ENCODE assay signal across 25 mouse cellular contexts in the genomic region with DNA sequence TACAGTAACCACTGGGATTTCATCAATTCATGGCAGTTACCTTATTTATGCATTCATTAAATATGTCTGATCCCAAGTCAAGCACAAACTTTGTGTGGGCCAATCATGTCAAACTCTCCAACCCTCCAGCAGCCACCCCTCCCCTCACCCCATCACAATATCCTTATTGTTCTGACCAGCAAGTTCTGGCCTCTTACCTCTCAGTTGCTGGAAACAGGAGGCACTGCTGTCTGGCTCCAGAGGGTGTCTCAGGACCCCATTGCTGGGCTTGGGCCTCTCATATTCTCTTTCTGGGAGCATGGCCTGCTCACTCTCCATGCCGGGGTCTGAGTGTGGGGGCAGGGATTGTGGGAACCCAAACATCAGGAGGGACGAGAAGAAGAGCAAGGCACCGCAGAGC.
DNase-seq lines count a peak whose midpoint lies in the region; ATAC-seq lines count a peak whose summit lies in the region.
"Had no signal": no experiment of that assay in that cellular context is flagged by ENCODE, and none has a peak within 500 bp of the region (broad histone marks: within the 10 kb centered on the region; RNA-seq: fewer than 3 reads in every experiment).

No protein-coding gene starts in this region.

- no peaks in the 10 kb centered on the region for H3K27me3 ChIP-seq in forebrain, embryonic 10.5 days (ENCODE audit: poor library complexity, severe bottlenecking)
- no peaks in the 10 kb centered on the region for H3K27me3 ChIP-seq in forebrain, embryonic 14.5 days (replicated peaks; ENCODE audit: control insufficient read depth, insufficient read depth, low read length)
- H3K27me3 ChIP-seq in embryonic facial prominence, embryonic 11.5 days (ENCODE audit: control insufficient read depth, insufficient read depth, low read length) = no peaks in the 10 kb centered on the region
- H3K27me3 ChIP-seq in limb, embryonic 12.5 days = no peaks in the 10 kb centered on the region
- H3K27me3 ChIP-seq: hindbrain, embryonic 15.5 days; liver, embryonic 13.5 days; neural tube, embryonic 13.5 days had no signal

- H3K27ac ChIP-seq in forebrain, embryonic 10.5 days = peak overlapping the region; percentile 58
- no peak overlapping the region for H3K27ac ChIP-seq in forebrain, embryonic 14.5 days (ENCODE audit: low read depth, low read length)
- H3K27ac ChIP-seq in embryonic facial prominence, embryonic 11.5 days (replicated peaks; ENCODE audit: low read depth, low read length) = no peak overlapping the region
- H3K27ac ChIP-seq in limb, embryonic 12.5 days = peak overlapping the region; percentile 79
- H3K27ac ChIP-seq: hindbrain, embryonic 15.5 days; liver, embryonic 13.5 days; neural tube, embryonic 13.5 days had no signal

- H3K4me3 ChIP-seq in forebrain, embryonic 10.5 days = no peak overlapping the region
- H3K4me3 ChIP-seq in forebrain, embryonic 14.5 days (ENCODE audit: low read depth, low read length) = no peak overlapping the region
- H3K4me3 ChIP-seq in embryonic facial prominence, embryonic 11.5 days (ENCODE audit: low read depth, low read length) = no peak overlapping the region
- H3K4me3 ChIP-seq in limb, embryonic 12.5 days (replicated peaks) = no peak overlapping the region
- H3K4me3 ChIP-seq: hindbrain, embryonic 15.5 days; liver, embryonic 13.5 days; myocyte; neural tube, embryonic 13.5 days had no signal

- ATAC-seq in forebrain, embryonic 14.5 days = no peak
- 0 out of 2 replicates have a peak, but pooled peaks have one; percentile 44 for ATAC-seq in embryonic facial prominence, embryonic 11.5 days (replicated peaks; ENCODE audit: insufficient number of reproducible peaks, low FRiP score, low TSS enrichment, low read depth)
- ATAC-seq in limb, embryonic 12.5 days (ENCODE audit: insufficient number of reproducible peaks, insufficient read depth, low FRiP score, low TSS enrichment, low read depth) = peak; percentile 69
- ATAC-seq: intestine, postnatal 0 days; midbrain, embryonic 16.5 days had no signal

- H3K9me3 ChIP-seq in forebrain, embryonic 10.5 days = no peaks in the 10 kb centered on the region
- H3K9me3 ChIP-seq in forebrain, embryonic 14.5 days (replicated peaks; ENCODE audit: control insufficient read depth, low read length) = no peaks in the 10 kb centered on the region
- no peaks in the 10 kb centered on the region for H3K9me3 ChIP-seq in embryonic facial prominence, embryonic 11.5 days (replicated peaks; ENCODE audit: control insufficient read depth, low read length)
- H3K9me3 ChIP-seq in limb, embryonic 12.5 days = no peaks in the 10 kb centered on the region
- H3K9me3 ChIP-seq: hindbrain, embryonic 15.5 days; liver, embryonic 13.5 days; neural tube, embryonic 13.5 days had no signal

- WGBS in forebrain, embryonic 10.5 days = 72% methylated on average over 3 of the region's 3 CpGs
- 65% methylated on average over 3 of the region's 3 CpGs for WGBS in forebrain, embryonic 14.5 days
- 50% methylated on average over 3 of the region's 3 CpGs for WGBS in embryonic facial prominence, embryonic 11.5 days
- 71% methylated on average over 3 of the region's 3 CpGs for WGBS in limb, embryonic 12.5 days

- no peak for DNase-seq in forebrain, embryonic 10.5 days (ENCODE audit: extremely low spot score, low spot score)
- DNase-seq in forebrain, embryonic 14.5 days (ENCODE audit: low spot score) = no peak
- no peak for DNase-seq in embryonic facial prominence, embryonic 11.5 days (ENCODE audit: low spot score)
- DNase-seq in forelimb bud, embryonic 11.5 days (ENCODE audit: low read depth, low spot score) = peak; percentile 62
- DNase-seq in urinary bladder, adult 2 months (ENCODE audit: low spot score) = no peak
- no peak for DNase-seq in adrenal gland, postnatal 14 days
- no peak for DNase-seq in thymus, adult 18-20 months
- DNase-seq: cerebellum, adult 11 months; cerebellum, adult 9-11 months; heart, postnatal 10 days; kidney, postnatal 25 days; left cerebral cortex, postnatal 4 days; liver, embryonic 13.5 days; lung, adult 2 months; lung, postnatal 14 days; right cerebral cortex, adult 18-20 months; right cerebral cortex, postnatal 4 days; thymus, postnatal 25 days had no signal

- H3K4me2 ChIP-seq in forebrain, embryonic 14.5 days (ENCODE audit: low read length) = no peak overlapping the region
- no peak overlapping the region for H3K4me2 ChIP-seq in embryonic facial prominence, embryonic 11.5 days (ENCODE audit: low read depth, low read length)
- no peak overlapping the region for H3K4me2 ChIP-seq in limb, embryonic 12.5 days
- H3K4me2 ChIP-seq: heart, embryonic 11.5 days; hindbrain, embryonic 15.5 days; liver, embryonic 13.5 days; neural tube, embryonic 13.5 days had no signal

- peaks cover 26% of the 10 kb centered on the region for H3K4me1 ChIP-seq in forebrain, embryonic 10.5 days
- peaks cover 12% of the 10 kb centered on the region; the same call in 1 of the 2 replicates for H3K4me1 ChIP-seq in forebrain, embryonic 14.5 days (ENCODE audit: control insufficient read depth, insufficient read depth, low read length)
- H3K4me1 ChIP-seq in embryonic facial prominence, embryonic 11.5 days (ENCODE audit: control insufficient read depth, insufficient read depth, low read length) = no peaks in the 10 kb centered on the region
- peaks cover 29% of the 10 kb centered on the region for H3K4me1 ChIP-seq in limb, embryonic 12.5 days (replicated peaks)

- H3K9ac ChIP-seq in forebrain, embryonic 14.5 days (ENCODE audit: low read length) = no peak overlapping the region
- no peak overlapping the region for H3K9ac ChIP-seq in embryonic facial prominence, embryonic 11.5 days (replicated peaks; ENCODE audit: low read length)
- no peak overlapping the region for H3K9ac ChIP-seq in limb, embryonic 12.5 days (replicated peaks)
- H3K9ac ChIP-seq: hindbrain, embryonic 15.5 days; liver, embryonic 13.5 days; neural tube, embryonic 13.5 days had no signal

- no peaks in the 10 kb centered on the region for H3K36me3 ChIP-seq in forebrain, embryonic 10.5 days (replicated peaks)
- H3K36me3 ChIP-seq in forebrain, embryonic 14.5 days (ENCODE audit: control insufficient read depth, insufficient read depth, low read length) = no peaks in the 10 kb centered on the region
- no peaks in the 10 kb centered on the region for H3K36me3 ChIP-seq in embryonic facial prominence, embryonic 11.5 days (replicated peaks; ENCODE audit: control insufficient read depth, insufficient read depth, low read depth, low read length)
- H3K36me3 ChIP-seq in limb, embryonic 12.5 days = no peaks in the 10 kb centered on the region
- H3K36me3 ChIP-seq: hindbrain, embryonic 15.5 days; liver, embryonic 13.5 days; neural tube, embryonic 13.5 days had no signal

Comparison
In these comparisons a context has a peak if more than half of its experiments do, and no peak if none do; other contexts are left out.
1. H3K27ac ChIP-seq: peak in forebrain, embryonic 10.5 days (single experiment) and limb, embryonic 12.5 days (single experiment); none in forebrain, embryonic 14.5 days (single experiment) and embryonic facial prominence, embryonic 11.5 days (single experiment).